Mouse (Mus musculus): ENCODE results near the gene Supt20.

DNA sequence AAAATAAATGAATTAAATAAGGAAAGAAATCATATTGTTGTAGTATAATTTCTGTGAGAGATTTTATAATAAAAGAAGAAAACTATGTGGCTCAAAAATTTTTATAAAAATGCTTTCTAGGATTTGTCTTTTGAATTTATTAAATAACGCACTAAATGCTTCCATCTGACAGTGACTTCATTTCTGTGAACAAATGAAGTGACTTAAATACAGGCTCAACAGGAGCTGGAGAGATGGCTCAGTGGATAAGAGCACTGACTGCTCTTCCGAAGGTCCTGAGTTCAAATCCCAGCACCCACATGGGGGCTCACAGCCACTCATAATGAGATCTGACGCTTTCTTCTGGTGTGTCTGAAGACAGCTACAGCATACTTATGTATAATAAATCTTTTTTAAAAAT lies 7.4 kb upstream of the Supt20 start:
- TF ChIP-seq CTCF (IDR thresholded peaks at IDR 0.05; ENCODE audit: extremely low read depth, insufficient read depth, insufficient read length, insufficient replicate concordance) (no peak), POLR2A (IDR thresholded peaks at IDR 0.05; ENCODE audit: low read depth, low read length) (no peak)
